Mouse (Mus musculus) megakaryocyte, embryonic 14.5 days (primary cell): ENCODE measurements at regions not wholly inside any gene's neighbourhood (a gene's known extent, or its start where the extent isn't known, plus 50 kb on each side); places are given as distances from the start of the nearest gene placed in this dataset.

ENCODE experiments used
- FLI1 ChIP-seq: IDR thresholded peaks from 2 replicates; pipeline ENCODE4 v1.6.1; 2012; ENCODE audit warnings: low read length, inconsistent platforms, mixed read lengths
- GATA1 ChIP-seq: IDR thresholded peaks from 3 replicates; pipeline ENCODE4 v1.6.1; 2012; ENCODE audit warnings: mixed read lengths, low read length, inconsistent platforms, borderline replicate concordance

DNA sequence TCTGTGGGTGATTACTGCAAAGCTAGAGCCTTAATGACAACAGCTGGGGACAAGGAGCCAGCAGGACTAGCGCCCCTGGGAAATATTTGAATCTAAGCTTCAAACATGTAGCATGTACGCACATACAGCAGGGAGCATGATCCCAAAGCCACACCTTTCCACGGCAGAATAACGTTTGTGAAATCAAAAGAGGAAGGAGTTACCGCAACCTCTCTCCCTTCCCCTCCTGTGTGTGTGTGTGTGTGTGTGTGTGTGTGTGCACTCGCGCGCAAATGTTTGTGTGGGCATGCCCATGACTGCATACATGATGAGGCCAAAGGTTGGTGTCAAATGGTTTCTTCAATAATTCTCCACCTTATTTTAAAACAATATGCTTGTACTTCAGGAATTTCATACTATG, 132.9 kb downstream of the Rplp1 start:
- no peak for TF ChIP-seq GATA1
- no peak for TF ChIP-seq FLI1
